Mouse (Mus musculus) liver, embryonic 14.5 days (tissue): Measurements from ENCODE around the gene Kctd11. TPM values are rescaled to one million over a fixed set of nuclear protein-coding genes. Genes with fewer than 3 reads are reported as not detected.

Experiments
- ATAC-seq: fragments of 200-750 bp; cut with Nextera tagmentation; 2 replicates; pipeline ENCODE4 v1.8.0; 2017; ENCODE audit warnings: moderate number of reproducible peaks, mild to moderate bottlenecking, moderate library complexity; ENCODE audit not compliant: insufficient read depth
- DNase-seq, 3 experiments: peaks; one replicate each; pipeline ENCODE4 v3.0.0-alpha.2; 2012 to 2013; ENCODE audit warnings: low read depth in 3 of 3, low spot score in 3 of 3
- H3K27ac ChIP-seq: fragments of 300-500 bp; sonication (generic); 2 replicates; pipeline ENCODE4 v1.5.1; 2014; ENCODE audit warnings: moderate library complexity, mild to moderate bottlenecking, control low read depth, inconsistent platforms
- H3K27me3 ChIP-seq: fragments of 300-500 bp; sonication (generic); 2 replicates; pipeline ENCODE4 v1.6.1; 2014; ENCODE audit warnings: mild to moderate bottlenecking, low read length, moderate library complexity; ENCODE audit not compliant: control insufficient read depth, insufficient read depth
- H3K36me3 ChIP-seq: fragments of 300-500 bp; sonication (generic); replicated peaks from 2 replicates; pipeline ENCODE4 v1.6.1; 2014; ENCODE audit warnings: low read depth; ENCODE audit not compliant: control insufficient read depth, insufficient read depth
- H3K4me1 ChIP-seq, 2 experiments: fragments of 200-500 bp in 1 of 2; fragments of 300-500 bp in 1 of 2; sonication (generic) in 1 of 2; replicated peaks; 2 replicates each; pipeline ENCODE4 v1.6.1; 2012 to 2014; ENCODE audit warnings: antibody characterized with exemption in 1 of 2, inconsistent platforms in 1 of 2, low read length in 1 of 2; ENCODE audit not compliant: control insufficient read depth in 2 of 2, insufficient read depth in 2 of 2
- H3K4me2 ChIP-seq: fragments of 300-500 bp; sonication (generic); 2 replicates; pipeline ENCODE4 v1.6.1; 2014; ENCODE audit warnings: low read depth, mild to moderate bottlenecking, control low read depth, moderate library complexity
- H3K4me3 ChIP-seq, 2 experiments: fragments of 200-500 bp in 1 of 2; fragments of 300-500 bp in 1 of 2; sonication (generic) in 1 of 2; 2 replicates each; pipeline ENCODE4 v1.5.1; 2012 to 2014; ENCODE audit warnings: low read depth in 2 of 2, low read length in 2 of 2, mild to moderate bottlenecking in 2 of 2, control low read depth in 1 of 2, inconsistent platforms in 1 of 2, moderate library complexity in 1 of 2; ENCODE audit not compliant: insufficient read depth in 1 of 2
- H3K9ac ChIP-seq: fragments of 300-500 bp; sonication (generic); replicated peaks from 2 replicates; pipeline ENCODE4 v1.6.1; 2014; ENCODE audit warnings: mild to moderate bottlenecking, control low read depth, moderate library complexity
- H3K9me3 ChIP-seq: fragments of 300-500 bp; sonication (generic); 2 replicates; pipeline ENCODE4 v1.6.1; 2016; ENCODE audit warnings: low read length, mixed read lengths; ENCODE audit not compliant: control insufficient read depth
- CTCF ChIP-seq: IDR thresholded peaks from 2 replicates; pipeline ENCODE4 v1.5.1; 2016; ENCODE audit warnings: antibody characterized with exemption, low read depth, control low read depth
- EP300 ChIP-seq: IDR thresholded peaks from 2 replicates; pipeline ENCODE4 v1.6.1; 2016; ENCODE audit warnings: antibody characterized with exemption, low read depth
- WGBS: fragments of 180-500 bp; shearing (Covaris S2); extraction: QIAGEN DNeasy Blood & Tissue Kit; methylation state at CpG from one replicate; pipeline ENCODE4 v1.1.7; 2014; ENCODE audit not compliant: insufficient replicate concordance; 5-methylcytosine and 5-hydroxymethylcytosine counted together
- polyA plus RNA-seq, 2 experiments: library from polyadenylated mRNA; depleted of rRNA in 1 of 2; stranded (reverse) in 1 of 2; unstranded in 1 of 2; fragments of >200 nt; fragmentation: Nextera tagmentation in 1 of 2; extraction: Ambion mirVana in 1 of 2; gene quantifications; 2 replicates each; pipeline versions ENCODE4 v1.2.1 to v1.2.3; 2012 to 2014

The Kctd11 gene
- polyA plus RNA-seq, 2 experiments = 0.53 to 0.93 TPM

- H3K27me3 ChIP-seq = no peaks in the 10 kb centered on the region; the same call in 1 of the 2 replicates
Observed at GRCm38 (mm10) chr11:69900471-69901405, 19.5 kb upstream of the Kctd11 start, which contains the start of the genes 2810408A11Rik and Neurl4. TSS of gene 2810408A11Rik (minus strand) at chr11:69900987. TSS of gene Neurl4 (plus strand) at chr11:69901072.

GRCm38 (mm10) chr11:69899870-69900269, 18.7 kb upstream of the Kctd11 start:
- Histone ChIP-seq H3K4me3 (no peak overlapping the region), H3K27ac (no peak overlapping the region), H3K4me2 (peak overlapping the region; percentile 80), H3K9me3 (no peaks in the 10 kb centered on the region), H3K36me3 (peaks cover 8% of the 10 kb centered on the region), H3K9ac (no peak overlapping the region; the same call in 1 of the 2 replicates), H3K4me1 (peaks cover 14 to 22% of the 10 kb centered on the region in 2 experiments), H3K27me3 (no peaks in the 10 kb centered on the region; the same call in 1 of the 2 replicates)
- TF ChIP-seq EP300 (no peak), CTCF (no peak)
- 48% methylated on average over 4 of the region's 4 CpGs for WGBS
- ATAC-seq = no peak
- no peak for DNase-seq

More at GRCm38 (mm10) chr11:69900471-69901405, 19.5 kb upstream of the Kctd11 start, which contains the start of the genes 2810408A11Rik and Neurl4:
- peak within 1 kb of the TSS; percentile 82 for H3K27ac ChIP-seq
- peak within 1 kb of the TSS; percentile 80 for H3K4me2 ChIP-seq
- H3K9me3 ChIP-seq = no peaks in the 10 kb centered on the region
- TF ChIP-seq CTCF (no peak), EP300 (peak; percentile 15; the same call in 1 of the 2 replicates)
- peaks cover 8 to 15% of the 10 kb centered on the region in 2 experiments for H3K4me1 ChIP-seq
- ATAC-seq = peak; percentile 90
- under 1% methylated on average over 38 of the region's 38 CpGs for WGBS
- peak; percentile 93 to 95 (median 94) for DNase-seq
- peak within 1 kb of the TSS; percentile 84 to 98 for H3K4me3 ChIP-seq
- peak within 1 kb of the TSS; percentile 91 for H3K9ac ChIP-seq
- H3K36me3 ChIP-seq = peaks cover 16% of the 10 kb centered on the region

- peak; percentile 68; the same call in 1 of the 2 replicates for ATAC-seq
- no peak within 1 kb of the TSS for H3K27ac ChIP-seq
- peaks cover 8 to 21% of the 10 kb centered on the region in 2 experiments for H3K4me1 ChIP-seq
- 20% methylated on average over 4 of the region's 4 CpGs for WGBS
- no peaks in the 10 kb centered on the region; the same call in 1 of the 2 replicates for H3K27me3 ChIP-seq
- DNase-seq = no peak
- H3K4me2 ChIP-seq = peak within 1 kb of the TSS; percentile 36
- no peaks in the 10 kb centered on the region for H3K9me3 ChIP-seq
- H3K4me3 ChIP-seq = peak within 1 kb of the TSS in 1 of 2 experiments; percentile 31; a peak in 1 of 4 replicates
- no peak within 1 kb of the TSS; the same call in 1 of the 2 replicates for H3K9ac ChIP-seq
- TF ChIP-seq CTCF (no peak), EP300 (no peak)
- H3K36me3 ChIP-seq = no peaks in the 10 kb centered on the region
Observed at GRCm38 (mm10) chr11:69895291-69895690, 14.1 kb upstream of the Kctd11 start, which contains the start of gene Acap1. TSS of gene Acap1 (minus strand) at chr11:69895539.

- Histone ChIP-seq H3K36me3 (no peaks in the 10 kb centered on the region), H3K4me3 (no peak overlapping the region)
- no peak for ATAC-seq
Observed at GRCm38 (mm10) chr11:69894671-69895070, 13.5 kb upstream of the Kctd11 start.

GRCm38 (mm10) chr11:69891482-69891881, 10.3 kb upstream of the Kctd11 start:
- Histone ChIP-seq H3K27me3 (no peaks in the 10 kb centered on the region), H3K9ac (no peak overlapping the region), H3K4me1 (peaks cover 17 to 32% of the 10 kb centered on the region in 2 experiments), H3K36me3 (no peaks in the 10 kb centered on the region), H3K4me2 (no peak overlapping the region), H3K9me3 (no peaks in the 10 kb centered on the region), H3K27ac (no peak overlapping the region), H3K4me3 (no peak overlapping the region)
- TF ChIP-seq CTCF = no peak
- TF ChIP-seq EP300 = no peak
- no peak for ATAC-seq
- WGBS = 34% methylated on average over 4 of the region's 4 CpGs
- no peak for DNase-seq

More at GRCm38 (mm10) chr11:69894671-69895070, 13.5 kb upstream of the Kctd11 start:
- peaks cover 7 to 15% of the 10 kb centered on the region in 2 experiments for H3K4me1 ChIP-seq
- DNase-seq = no peak
- H3K9me3 ChIP-seq = no peaks in the 10 kb centered on the region
- H3K27me3 ChIP-seq = no peaks in the 10 kb centered on the region; the same call in 1 of the 2 replicates
- H3K27ac ChIP-seq = no peak overlapping the region
- no peak overlapping the region for H3K4me2 ChIP-seq
- no peak for TF ChIP-seq CTCF
- TF ChIP-seq EP300 = no peak
- WGBS = 13% methylated on average over 5 of the region's 5 CpGs
- H3K9ac ChIP-seq = no peak overlapping the region
